Mouse (Mus musculus) myocyte (in vitro differentiated cells): ENCODE measurements at regions not wholly inside any gene's neighbourhood (a gene's known extent, or its start where the extent isn't known, plus 50 kb on each side); places are given as distances from the start of the nearest gene placed in this dataset.

Experiments
- CEBPB ChIP-seq: IDR thresholded peaks from 2 replicates; pipeline ENCODE4 v1.6.1; 2011; ENCODE audit warnings: mild to moderate bottlenecking, moderate library complexity; ENCODE audit not compliant: poor library complexity, insufficient read depth, severe bottlenecking
- E2F4 ChIP-seq: IDR thresholded peaks from one replicate; pipeline ENCODE4 v1.6.1; 2011; ENCODE audit warnings: mild to moderate bottlenecking, control low read depth, moderate library complexity; ENCODE audit not compliant: insufficient read depth
- MAX ChIP-seq: IDR thresholded peaks from one replicate; pipeline ENCODE4 v1.6.1; 2011; ENCODE audit warnings: low read depth, mild to moderate bottlenecking, control low read depth
- MYOD1 ChIP-seq, 3 experiments: IDR thresholded peaks; one replicate each; pipeline ENCODE4 v1.6.1; 2011; ENCODE audit warnings: control low read depth in 2 of 3, low read depth in 2 of 3, mild to moderate bottlenecking in 2 of 3, moderate library complexity in 1 of 3; ENCODE audit not compliant: insufficient read length in 2 of 3, control insufficient read depth in 1 of 3
- MYOG ChIP-seq, 3 experiments: IDR thresholded peaks; one replicate each; pipeline ENCODE4 v1.6.1; 2011; ENCODE audit warnings: control low read depth in 2 of 3, low read depth in 2 of 3, mild to moderate bottlenecking in 2 of 3; ENCODE audit not compliant: insufficient read length in 2 of 3, control insufficient read depth in 1 of 3, insufficient read depth in 1 of 3
- POLR2A ChIP-seq: IDR thresholded peaks from one replicate; pipeline ENCODE4 v1.6.1; 2011; ENCODE audit warnings: low read depth, mild to moderate bottlenecking, control low read depth, moderate library complexity; ENCODE audit not compliant: insufficient read length
- POLR2AphosphoS2 ChIP-seq: IDR thresholded peaks from one replicate; pipeline ENCODE4 v1.6.1; 2011; ENCODE audit warnings: low read depth, control low read depth; ENCODE audit not compliant: insufficient read length
- REST ChIP-seq: IDR thresholded peaks from one replicate; pipeline ENCODE4 v1.6.1; 2011; ENCODE audit warnings: mild to moderate bottlenecking, control low read depth, moderate library complexity; ENCODE audit not compliant: insufficient read depth, insufficient read length
- SRF ChIP-seq: IDR thresholded peaks from one replicate; pipeline ENCODE4 v1.6.1; 2011; ENCODE audit warnings: low read depth; ENCODE audit not compliant: control insufficient read depth, insufficient read length
- TCF12 ChIP-seq: IDR thresholded peaks from one replicate; pipeline ENCODE4 v1.6.1; 2011; ENCODE audit warnings: mild to moderate bottlenecking, control low read depth; ENCODE audit not compliant: poor library complexity, insufficient read depth, severe bottlenecking
- TCF3 ChIP-seq: IDR thresholded peaks from one replicate; pipeline ENCODE4 v1.6.1; 2011; ENCODE audit warnings: low read depth, control low read depth; ENCODE audit not compliant: insufficient read length
- USF1 ChIP-seq: IDR thresholded peaks from one replicate; pipeline ENCODE4 v1.6.1; 2011; ENCODE audit warnings: low read depth, mild to moderate bottlenecking, control low read depth, moderate library complexity

- TF ChIP-seq E2F4 (no peak), POLR2AphosphoS2 (no peak), MAX (no peak), TCF3 (no peak), POLR2A (no peak), SRF (no peak), CEBPB (no peak), MYOG (IDR thresholded peaks at IDR 0.05; ENCODE audit: control insufficient read depth in 1 of 3, insufficient read depth in 1 of 3, insufficient read length in 2 of 3, low read depth in 2 of 3) (no peak), MYOD1 (IDR thresholded peaks at IDR 0.05; ENCODE audit: control insufficient read depth in 1 of 3, insufficient read length in 2 of 3, low read depth in 2 of 3) (no peak), TCF12 (no peak), USF1 (no peak), REST (no peak)
Measured at GRCm38 (mm10) chr7:68907867-68908266, 158.8 kb upstream of the Arrdc4 start.
